Mouse (Mus musculus): ENCODE results near the gene Itm2c. TPM values are rescaled to one million over a fixed set of nuclear protein-coding genes. Genes with fewer than 3 reads are reported as not detected.

The Itm2c gene
- polyA plus RNA-seq (2015; fragmentation: Nextera tagmentation; extraction: Ambion mirVana): 38.3 and 39.7 TPM in 2 replicates

DNA sequence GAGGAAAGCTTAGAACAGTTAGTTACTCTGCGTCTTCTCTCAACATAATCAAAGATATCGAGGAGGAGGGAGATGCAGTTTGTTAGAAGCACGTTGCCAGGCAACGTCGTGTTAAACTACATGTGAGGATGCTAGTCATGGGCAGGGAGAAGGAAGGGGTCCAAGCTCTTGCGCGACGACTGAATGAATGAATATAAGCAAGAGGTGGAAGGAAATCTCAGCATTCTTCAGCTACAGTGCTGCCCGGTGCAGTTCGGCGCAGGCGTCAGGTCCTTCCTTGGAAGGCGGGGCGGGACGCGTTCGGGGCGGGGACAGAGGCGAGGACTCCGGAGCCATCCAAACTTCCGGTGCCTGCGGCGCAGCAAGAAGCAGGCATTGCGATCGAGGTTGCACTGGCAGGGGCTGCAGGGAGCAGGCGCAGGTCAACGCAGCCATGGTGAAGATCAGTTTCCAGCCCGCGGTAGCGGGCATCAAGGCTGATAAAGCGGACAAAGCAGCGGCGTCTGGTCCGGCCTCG lies at the start of gene Itm2c:
Itm2c (plus strand) TSS at position 51 of the 517 bp plus-strand sequence.
- no peaks in the 10 kb centered on the region for H3K9me3 ChIP-seq (replicated peaks)
- peak; percentile 62 for ATAC-seq (ENCODE audit: low read depth)
- WGBS (ENCODE audit: insufficient replicate concordance): 2% methylated on average over 35 of the region's 35 CpGs

DNA sequence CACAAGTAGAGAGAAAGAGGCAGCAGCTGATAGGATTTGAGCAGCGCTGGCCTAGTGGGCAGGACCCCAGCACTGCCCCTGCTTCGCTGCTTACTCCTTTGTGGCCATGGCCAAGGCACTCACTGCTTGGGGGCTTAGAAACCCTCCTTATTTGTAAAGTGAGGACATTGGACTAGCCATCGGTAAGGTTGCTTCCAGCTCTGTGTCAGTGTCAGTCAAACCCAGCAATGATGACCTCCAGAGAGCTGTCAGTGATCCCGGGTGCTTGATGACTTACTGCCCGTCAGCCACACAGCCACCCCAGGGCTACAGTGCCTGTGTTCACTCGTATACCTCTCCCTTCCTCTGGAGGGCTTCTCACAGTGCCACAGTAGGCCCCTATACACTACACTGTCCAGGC lies 49.1 kb upstream of the Itm2c start:
- Histone ChIP-seq H3K4me1 (replicated peaks) (peaks cover 4% of the 10 kb centered on the region; the same call in 1 of the 2 replicates), H3K27me3 (no peaks in the 10 kb centered on the region), H3K9ac (no peak overlapping the region), H3K9me3 (replicated peaks) (no peaks in the 10 kb centered on the region), H3K27ac (no peak overlapping the region), H3K4me3 (replicated peaks) (no peak overlapping the region), H3K4me2 (no peak overlapping the region), H3K36me3 (peaks cover 54% of the 10 kb centered on the region)
- DNase-seq (no peak), ATAC-seq (ENCODE audit: low read depth) (no peak)
- 82% methylated on average over 6 of the region's 6 CpGs for WGBS (ENCODE audit: insufficient replicate concordance)

More for the DNA sequence above, at the start of gene Itm2c:
- peaks cover 51% of the 10 kb centered on the region for H3K4me1 ChIP-seq (replicated peaks)
- H3K27me3 ChIP-seq: no peaks in the 10 kb centered on the region
- peak within 1 kb of the TSS; percentile 55 for H3K27ac ChIP-seq
- H3K4me3 ChIP-seq (replicated peaks): peak within 1 kb of the TSS; percentile 76
- peak within 1 kb of the TSS; percentile 75 for H3K9ac ChIP-seq
- H3K36me3 ChIP-seq: no peaks in the 10 kb centered on the region
- peak within 1 kb of the TSS; percentile 91 for H3K4me2 ChIP-seq
- peak; percentile 64 for DNase-seq

DNA sequence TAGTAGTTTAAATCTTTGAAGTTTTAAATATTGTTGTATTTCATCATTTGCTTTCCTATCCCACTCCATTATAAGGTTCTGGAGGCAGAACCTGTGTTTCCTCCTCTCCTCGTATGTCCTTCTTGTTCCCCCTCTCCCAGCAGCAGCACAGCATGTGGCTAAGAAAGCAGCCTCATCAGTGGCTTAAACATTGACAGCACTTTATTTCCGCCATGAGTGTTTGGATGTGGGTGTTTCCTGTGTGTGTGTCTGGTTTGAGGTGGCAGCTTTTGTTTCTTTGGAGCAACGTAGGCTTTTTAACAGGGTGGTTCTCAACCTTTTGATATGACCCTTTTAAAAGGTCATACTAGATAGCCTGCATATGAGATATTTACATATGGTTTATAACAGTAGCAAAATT lies 48.6 kb upstream of the Itm2c start:
- H3K9me3 ChIP-seq (replicated peaks): no peaks in the 10 kb centered on the region
- peaks cover 58% of the 10 kb centered on the region for H3K36me3 ChIP-seq
- H3K27me3 ChIP-seq: no peaks in the 10 kb centered on the region
- H3K27ac ChIP-seq: no peak overlapping the region
- DNase-seq: no peak
- peaks cover 4% of the 10 kb centered on the region; the same call in 1 of the 2 replicates for H3K4me1 ChIP-seq (replicated peaks)
- 78% methylated on average over 3 of the region's 3 CpGs for WGBS (ENCODE audit: insufficient replicate concordance)
- H3K4me2 ChIP-seq: no peak overlapping the region
- H3K4me3 ChIP-seq (replicated peaks): no peak overlapping the region
- no peak overlapping the region for H3K9ac ChIP-seq
- no peak for ATAC-seq (ENCODE audit: low read depth)

DNA sequence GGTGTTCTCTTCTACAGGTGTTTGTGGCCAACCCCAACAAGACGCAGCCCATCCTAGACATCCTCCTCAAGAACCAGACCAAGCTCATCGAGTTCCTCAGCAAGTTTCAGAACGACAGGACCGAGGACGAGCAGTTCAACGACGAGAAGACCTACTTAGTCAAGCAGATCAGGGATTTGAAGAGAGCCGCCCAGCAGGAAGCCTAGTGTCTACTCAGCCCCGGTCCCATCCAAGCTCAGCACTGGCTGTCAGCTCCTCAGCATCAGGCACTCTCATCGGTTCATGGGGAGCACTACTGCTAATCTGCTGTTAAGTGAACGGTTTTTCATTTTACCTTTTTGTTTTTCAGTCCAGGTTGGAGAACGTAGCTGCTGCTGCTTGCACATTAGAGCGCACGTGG lies 45.1 kb upstream of the Itm2c start:
- H3K36me3 ChIP-seq: peaks cover 69% of the 10 kb centered on the region

DNA sequence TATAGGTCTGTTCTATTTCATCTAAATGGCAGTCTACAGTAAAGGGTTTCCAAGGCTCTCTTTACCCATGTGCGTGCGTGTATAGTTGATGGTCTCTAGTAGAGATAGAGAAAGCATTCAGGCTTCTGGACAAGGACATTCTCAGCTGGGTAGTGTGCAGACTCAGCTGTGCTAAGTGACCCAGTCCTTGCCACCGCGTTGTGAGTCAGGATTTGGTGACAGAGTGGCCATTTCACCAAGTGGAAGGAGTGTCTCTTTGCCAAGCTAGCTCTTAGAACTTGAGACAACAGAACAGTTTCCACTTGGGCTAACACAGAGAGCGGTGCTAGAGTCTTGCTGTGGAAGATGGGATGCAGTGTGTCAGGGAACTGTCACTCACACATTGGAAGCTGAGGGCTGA lies 43.2 kb upstream of the Itm2c start:
- H3K4me3 ChIP-seq (replicated peaks): no peak overlapping the region
- H3K36me3 ChIP-seq: peaks cover 60% of the 10 kb centered on the region
- H3K4me1 ChIP-seq (replicated peaks): 0 out of 2 replicates have a peak, but pooled peaks cover 2% of the 10 kb centered on the region
- H3K27me3 ChIP-seq: no peaks in the 10 kb centered on the region
- H3K9ac ChIP-seq: no peak overlapping the region
- no peak overlapping the region for H3K4me2 ChIP-seq
- no peaks in the 10 kb centered on the region for H3K9me3 ChIP-seq (replicated peaks)
- no peak for DNase-seq
- no peak overlapping the region for H3K27ac ChIP-seq
- 84% methylated on average over 5 of the region's 5 CpGs for WGBS (ENCODE audit: insufficient replicate concordance)
- ATAC-seq (ENCODE audit: low read depth): no peak

More for the DNA sequence above, 45.1 kb upstream of the Itm2c start:
- H3K27me3 ChIP-seq: no peaks in the 10 kb centered on the region
- no peak for ATAC-seq (ENCODE audit: low read depth)
- DNase-seq: no peak
- H3K9me3 ChIP-seq (replicated peaks): no peaks in the 10 kb centered on the region
- WGBS (ENCODE audit: insufficient replicate concordance): 89% methylated on average over 14 of the region's 14 CpGs
- no peak overlapping the region for H3K27ac ChIP-seq
- H3K4me1 ChIP-seq (replicated peaks): peaks cover 6% of the 10 kb centered on the region; the same call in 1 of the 2 replicates
- H3K4me2 ChIP-seq: no peak overlapping the region
- H3K4me3 ChIP-seq (replicated peaks): no peak overlapping the region
- H3K9ac ChIP-seq: no peak overlapping the region

DNA sequence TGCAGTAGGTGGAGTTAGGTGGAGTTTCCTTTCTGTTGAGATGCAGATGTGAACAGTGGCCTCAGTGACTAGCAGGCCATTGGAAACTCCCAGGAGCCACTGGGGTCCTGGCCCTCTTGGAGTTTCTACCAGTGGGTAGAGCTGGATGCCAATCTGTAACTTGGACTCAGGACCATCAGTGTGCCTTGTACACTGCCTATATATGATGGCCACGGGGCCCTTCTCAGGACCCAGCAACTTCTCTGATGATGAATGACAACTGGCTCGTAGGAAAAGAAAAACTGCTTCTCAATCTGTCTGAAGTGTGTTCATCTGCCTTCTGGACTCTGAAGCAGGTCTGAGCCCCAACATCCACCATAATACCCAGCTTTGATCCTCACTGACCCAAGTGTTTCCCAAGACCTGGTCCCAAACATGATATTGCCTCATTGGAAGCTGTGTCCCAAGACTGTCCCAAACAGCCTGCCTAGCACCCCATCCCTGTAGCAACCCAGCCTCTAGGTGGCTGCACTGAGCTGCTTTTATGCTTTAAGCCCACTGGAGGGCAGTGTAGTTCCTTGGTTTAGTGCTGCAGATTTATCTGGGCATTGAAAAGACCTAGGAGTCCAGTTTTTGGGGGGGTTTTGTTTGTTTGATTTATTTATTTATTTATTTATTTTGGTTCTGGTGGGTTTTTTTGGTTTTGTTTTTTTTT lies 40.9 kb upstream of the Itm2c start:
- ATAC-seq (ENCODE audit: low read depth) (peak; percentile 64), DNase-seq (peak; percentile 36)
- H3K36me3 ChIP-seq: peaks cover 43% of the 10 kb centered on the region
- no peak overlapping the region for H3K4me3 ChIP-seq (replicated peaks)
- no peak overlapping the region for H3K27ac ChIP-seq
- no peaks in the 10 kb centered on the region for H3K27me3 ChIP-seq
- WGBS (ENCODE audit: insufficient replicate concordance): 80% methylated on average over 2 of the region's 2 CpGs
- H3K9ac ChIP-seq: no peak overlapping the region
- H3K4me2 ChIP-seq: no peak overlapping the region
- peaks cover 11% of the 10 kb centered on the region; the same call in 1 of the 2 replicates for H3K4me1 ChIP-seq (replicated peaks)
- H3K9me3 ChIP-seq (replicated peaks): no peaks in the 10 kb centered on the region

DNA sequence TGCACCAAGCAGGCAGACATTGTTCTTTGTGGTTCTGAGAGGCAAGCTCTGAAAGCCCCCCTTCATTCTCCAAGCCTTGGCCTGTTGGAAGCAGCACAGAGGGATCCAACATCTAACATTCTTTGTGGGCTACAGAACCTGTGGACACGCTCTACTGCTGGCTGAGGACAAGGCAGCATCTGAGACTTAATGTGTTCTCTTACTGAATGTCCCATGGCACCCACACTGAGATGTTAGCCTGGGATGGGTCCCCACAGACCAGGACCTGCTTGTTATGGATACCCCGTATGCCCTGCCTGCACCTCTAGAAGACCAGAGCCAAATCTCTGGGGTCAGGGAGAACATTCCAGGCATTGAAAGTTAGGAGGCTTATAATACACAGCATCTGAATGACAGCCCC lies 40.2 kb upstream of the Itm2c start:
- ATAC-seq (ENCODE audit: low read depth) (no peak), DNase-seq (no peak)
- Histone ChIP-seq H3K4me1 (replicated peaks) (peaks cover 11% of the 10 kb centered on the region; the same call in 1 of the 2 replicates), H3K9ac (no peak overlapping the region), H3K27me3 (no peaks in the 10 kb centered on the region), H3K4me3 (replicated peaks) (no peak overlapping the region), H3K36me3 (peaks cover 36% of the 10 kb centered on the region), H3K4me2 (no peak overlapping the region), H3K27ac (no peak overlapping the region), H3K9me3 (replicated peaks) (no peaks in the 10 kb centered on the region)
- 86% methylated on average over 2 of the region's 2 CpGs for WGBS (ENCODE audit: insufficient replicate concordance)

DNA sequence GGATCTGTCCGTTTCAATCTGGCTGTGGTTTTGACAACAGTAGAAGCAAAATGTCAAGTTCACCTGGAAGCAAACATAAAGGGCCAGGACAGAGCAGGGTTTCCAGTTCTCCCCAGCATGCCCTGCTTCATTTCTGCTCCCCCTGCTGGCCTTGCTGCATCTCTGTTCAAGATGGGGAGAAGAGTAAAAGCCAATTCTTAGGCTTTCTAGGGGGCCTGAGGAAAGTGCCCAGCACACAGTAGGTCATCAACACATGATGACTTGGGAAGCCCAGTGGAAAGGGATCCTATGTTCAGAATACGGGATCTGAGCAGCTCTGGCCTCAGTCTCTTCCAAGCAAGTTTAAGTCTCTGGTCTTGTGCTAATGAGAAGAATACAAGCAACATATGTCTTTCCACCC lies 39.6 kb upstream of the Itm2c start:
- Histone ChIP-seq H3K36me3 (peaks cover 30% of the 10 kb centered on the region), H3K9ac (no peak overlapping the region), H3K4me2 (no peak overlapping the region), H3K27ac (no peak overlapping the region), H3K4me3 (replicated peaks) (no peak overlapping the region), H3K4me1 (replicated peaks) (peaks cover 11% of the 10 kb centered on the region; the same call in 1 of the 2 replicates), H3K27me3 (no peaks in the 10 kb centered on the region), H3K9me3 (replicated peaks) (no peaks in the 10 kb centered on the region)
- ATAC-seq (ENCODE audit: low read depth): no peak
- no peak for DNase-seq
- 75% methylated on average over 2 of the region's 2 CpGs for WGBS (ENCODE audit: insufficient replicate concordance)

DNA sequence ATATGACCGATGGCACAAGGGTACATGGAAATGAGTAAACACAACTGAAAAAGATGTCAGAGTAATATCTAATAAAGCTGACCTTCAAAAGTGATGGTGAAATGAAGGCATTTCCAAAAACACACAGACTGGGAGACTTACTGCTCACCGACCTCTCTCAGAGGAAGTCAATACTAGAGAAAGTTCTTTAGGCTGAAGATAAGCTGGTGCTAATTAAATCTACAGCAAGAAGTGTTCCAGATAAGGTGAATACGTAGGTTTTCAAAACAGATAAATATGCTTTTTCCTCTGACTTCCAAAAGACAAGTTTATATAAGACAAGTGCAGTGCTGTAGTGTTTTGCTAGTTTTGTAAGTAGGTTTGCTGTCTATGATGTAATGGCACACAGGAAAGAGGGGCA lies 37.8 kb upstream of the Itm2c start:
- WGBS (ENCODE audit: insufficient replicate concordance): 34% methylated on average over 3 of the region's 3 CpGs
- Histone ChIP-seq H3K4me1 (replicated peaks) (peaks cover 11% of the 10 kb centered on the region; the same call in 1 of the 2 replicates), H3K27me3 (no peaks in the 10 kb centered on the region), H3K4me2 (no peak overlapping the region), H3K9me3 (replicated peaks) (no peaks in the 10 kb centered on the region; the same call in 1 of the 2 replicates), H3K27ac (no peak overlapping the region), H3K9ac (no peak overlapping the region), H3K4me3 (replicated peaks) (no peak overlapping the region), H3K36me3 (peaks cover 18% of the 10 kb centered on the region)
- ATAC-seq (ENCODE audit: low read depth) (no peak), DNase-seq (no peak)

DNA sequence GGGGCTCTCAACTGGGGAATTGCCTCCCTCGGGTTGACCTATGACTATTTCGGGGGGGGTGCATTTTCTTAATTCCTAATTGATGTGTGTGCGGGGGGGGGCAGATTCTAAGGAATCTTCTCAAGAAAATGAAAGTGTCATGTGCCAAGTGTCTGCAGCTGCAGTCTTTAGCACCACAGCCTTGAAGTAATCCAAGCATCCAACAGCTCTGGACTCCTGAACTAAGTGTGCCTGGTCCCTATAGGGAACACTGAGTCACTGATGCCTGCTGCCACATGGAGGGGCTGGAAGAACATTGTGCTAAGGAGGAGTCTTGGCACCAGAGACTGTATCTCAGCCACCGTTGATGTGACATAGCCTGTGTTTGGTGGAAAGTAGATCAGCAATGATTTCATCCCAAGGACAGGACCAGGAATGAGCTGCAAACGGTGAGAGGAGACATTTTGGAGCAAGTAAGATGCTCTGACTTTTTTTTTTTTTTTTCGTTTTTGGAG lies 36.8 kb upstream of the Itm2c start:
- Histone ChIP-seq H3K27ac (no peak overlapping the region), H3K36me3 (peaks cover 9% of the 10 kb centered on the region), H3K9me3 (replicated peaks) (peaks cover 5% of the 10 kb centered on the region), H3K4me1 (replicated peaks) (peaks cover 8% of the 10 kb centered on the region; the same call in 1 of the 2 replicates), H3K4me2 (no peak overlapping the region), H3K9ac (no peak overlapping the region), H3K4me3 (replicated peaks) (no peak overlapping the region), H3K27me3 (no peaks in the 10 kb centered on the region)
- WGBS (ENCODE audit: insufficient replicate concordance): 54% methylated on average over 6 of the region's 6 CpGs
- ATAC-seq (ENCODE audit: low read depth) (no peak), DNase-seq (no peak)

DNA sequence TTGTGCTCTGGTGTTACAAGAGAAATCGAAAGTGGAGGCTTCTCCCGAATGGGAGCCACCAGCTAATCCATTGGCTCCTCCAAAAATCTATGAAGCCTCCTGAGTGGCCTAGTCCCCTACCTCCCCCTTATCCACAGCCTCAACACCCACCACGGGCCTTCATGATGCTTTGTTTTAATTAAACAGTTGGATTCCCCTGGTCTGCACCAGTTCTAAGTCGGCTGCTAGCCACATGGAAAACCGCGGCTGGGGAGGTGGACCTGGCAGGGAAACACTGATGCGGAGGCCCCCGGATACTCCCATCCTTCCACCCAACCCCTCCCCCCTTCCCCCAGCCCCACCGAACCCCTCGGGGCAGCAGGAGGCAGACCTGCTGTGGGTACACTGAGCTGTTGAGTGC lies 29.7 kb upstream of the Itm2c start:
- Histone ChIP-seq H3K9ac (no peak overlapping the region), H3K9me3 (replicated peaks) (peaks cover 14% of the 10 kb centered on the region), H3K4me2 (no peak overlapping the region), H3K27ac (no peak overlapping the region), H3K4me3 (replicated peaks) (no peak overlapping the region), H3K27me3 (no peaks in the 10 kb centered on the region), H3K36me3 (no peaks in the 10 kb centered on the region), H3K4me1 (replicated peaks) (no peaks in the 10 kb centered on the region)
- DNase-seq (no peak), ATAC-seq (ENCODE audit: low read depth) (no peak; the same call in 1 of the 2 replicates)
- WGBS (ENCODE audit: insufficient replicate concordance): 65% methylated on average over 10 of the region's 10 CpGs

Measured in liver, embryonic 13.5 days (tissue).